Mouse (Mus musculus) heart, embryonic 14.5 days (tissue): ENCODE data around the gene Mrps7. TPM values are rescaled to one million over a fixed set of nuclear protein-coding genes. Genes with fewer than 3 reads are reported as not detected.
"Not testable (repeated sequence)": the region's sequence is repeated elsewhere in the genome, so short reads cannot be mapped to it uniquely, and the experiment has no call there.

ENCODE experiments used
- ATAC-seq: fragments of 200-750 bp; cut with Nextera tagmentation; 2 replicates; pipeline ENCODE4 v1.8.0; 2017; ENCODE audit warnings: low read depth, moderate TSS enrichment; ENCODE audit not compliant: insufficient number of reproducible peaks, insufficient read depth, low FRiP score
- H3K27ac ChIP-seq, 2 experiments: fragments of 200-500 bp in 1 of 2; fragments of 300-500 bp in 1 of 2; sonication (generic) in 1 of 2; replicated peaks in 1 of 2; 2 replicates each; pipeline ENCODE4 v1.5.1; 2012 to 2014; ENCODE audit warnings: low read depth in 2 of 2, low read length in 2 of 2, control low read depth in 1 of 2, mild to moderate bottlenecking in 1 of 2, mixed read lengths in 1 of 2; ENCODE audit not compliant: control insufficient read depth in 1 of 2, insufficient read depth in 1 of 2
- H3K27me3 ChIP-seq: fragments of 300-500 bp; sonication (generic); 2 replicates; pipeline ENCODE4 v1.6.1; 2014; ENCODE audit warnings: mild to moderate bottlenecking, low read length, control low read depth; ENCODE audit not compliant: control insufficient read depth, insufficient read depth
- H3K36me3 ChIP-seq: fragments of 300-500 bp; sonication (generic); 2 replicates; pipeline ENCODE4 v1.6.1; 2014; ENCODE audit warnings: mild to moderate bottlenecking, control low read depth, low read length, mixed read lengths; ENCODE audit not compliant: control insufficient read depth, insufficient read depth
- H3K4me1 ChIP-seq, 2 experiments: fragments of 200-500 bp in 1 of 2; fragments of 300-500 bp in 1 of 2; sonication (generic) in 1 of 2; 2 replicates each; pipeline ENCODE4 v1.6.1; 2012 to 2014; ENCODE audit warnings: low read length in 2 of 2, control low read depth in 1 of 2, mixed read lengths in 1 of 2; ENCODE audit not compliant: control insufficient read depth in 2 of 2, insufficient read depth in 2 of 2
- H3K4me2 ChIP-seq: fragments of 300-500 bp; sonication (generic); 2 replicates; pipeline ENCODE4 v1.6.1; 2014; ENCODE audit warnings: mild to moderate bottlenecking, low read length
- H3K4me3 ChIP-seq, 2 experiments: fragments of 200-500 bp in 1 of 2; fragments of 300-500 bp in 1 of 2; sonication (generic) in 1 of 2; 2 replicates each; pipeline ENCODE4 v1.5.1; 2012 to 2014; ENCODE audit warnings: low read length in 2 of 2, mild to moderate bottlenecking in 2 of 2, control low read depth in 1 of 2, low read depth in 1 of 2, moderate library complexity in 1 of 2; ENCODE audit not compliant: control insufficient read depth in 1 of 2, insufficient read depth in 1 of 2
- H3K9ac ChIP-seq: fragments of 300-500 bp; sonication (generic); 2 replicates; pipeline ENCODE4 v1.6.1; 2014; ENCODE audit warnings: mild to moderate bottlenecking, low read length
- H3K9me3 ChIP-seq: fragments of 300-500 bp; sonication (generic); 2 replicates; pipeline ENCODE4 v1.6.1; 2016; ENCODE audit warnings: low read length, control low read depth; ENCODE audit not compliant: control insufficient read depth
- WGBS: fragments of 180-500 bp; shearing (Covaris S2); extraction: QIAGEN DNeasy Blood & Tissue Kit; methylation state at CpG from one replicate; pipeline ENCODE4 v1.1.7; 2014; 5-methylcytosine and 5-hydroxymethylcytosine counted together
- polyA plus RNA-seq: library from polyadenylated mRNA; unstranded; fragments of >200 nt; fragmentation: Nextera tagmentation; extraction: Ambion mirVana; gene quantifications from 2 replicates; pipeline ENCODE4 v1.2.1, GENCODE M21; 2014

Gene Mrps7
- polyA plus RNA-seq, 1 experiment from 2014 or later: 87.4 TPM

- WGBS: 62% methylated on average over 10 of the region's 10 CpGs
- H3K4me1 ChIP-seq: no peaks in the 10 kb centered on the region; a peak in 1 of 4 replicates
- ATAC-seq: no peak
- H3K9ac ChIP-seq: no peak overlapping the region
- no peak overlapping the region for H3K4me3 ChIP-seq
- H3K36me3 ChIP-seq: peaks cover 40% of the 10 kb centered on the region
- H3K4me2 ChIP-seq: no peak overlapping the region
- H3K9me3 ChIP-seq: no peaks in the 10 kb centered on the region
- no peak overlapping the region for H3K27ac ChIP-seq
- no peaks in the 10 kb centered on the region for H3K27me3 ChIP-seq
Observed at GRCm38 (mm10) chr11:115643265-115643664, 39.5 kb downstream of the Mrps7 start.

- Histone ChIP-seq H3K27ac (no peak overlapping the region), H3K36me3 (peaks cover 44% of the 10 kb centered on the region), H3K4me3 (no peak overlapping the region), H3K9me3 (no peaks in the 10 kb centered on the region), H3K27me3 (no peaks in the 10 kb centered on the region), H3K4me2 (no peak overlapping the region), H3K4me1 (peaks cover under 1 to 2% of the 10 kb centered on the region in 2 experiments; a peak in 2 of 4 replicates), H3K9ac (no peak overlapping the region)
- 89% methylated on average over 13 of the region's 13 CpGs for WGBS
- no peak for ATAC-seq
Observed at GRCm38 (mm10) chr11:115644308-115644707, 40.6 kb downstream of the Mrps7 start.

GRCm38 (mm10) chr11:115645498-115645897 is 41.8 kb downstream of the Mrps7 start:
- WGBS: 89% methylated on average over 14 of the region's 14 CpGs
- not testable (repeated sequence) for H3K4me2 ChIP-seq, ATAC-seq

GRCm38 (mm10) chr11:115646439-115646838 is 42.7 kb downstream of the Mrps7 start:
- 92% methylated on average over 9 of the region's 9 CpGs for WGBS
- Histone ChIP-seq H3K36me3 (peaks cover 47% of the 10 kb centered on the region), H3K9me3 (no peaks in the 10 kb centered on the region)

More at GRCm38 (mm10) chr11:115645498-115645897, 41.8 kb downstream of the Mrps7 start:
- not testable (repeated sequence) for H3K9ac ChIP-seq, H3K4me3 ChIP-seq, H3K27me3 ChIP-seq, H3K27ac ChIP-seq, H3K9me3 ChIP-seq
- H3K36me3 ChIP-seq: peaks cover 47% of the 10 kb centered on the region
- H3K4me1 ChIP-seq: peaks cover 7 to 12% of the 10 kb centered on the region in 2 experiments

GRCm38 (mm10) chr11:115647459-115647858 is 43.7 kb downstream of the Mrps7 start:
- Histone ChIP-seq H3K27ac (no peak overlapping the region), H3K27me3 (no peaks in the 10 kb centered on the region), H3K4me3 (no peak overlapping the region), H3K4me1 (peaks cover 7 to 20% of the 10 kb centered on the region in 2 experiments), H3K36me3 (peaks cover 47% of the 10 kb centered on the region), H3K9me3 (no peaks in the 10 kb centered on the region), H3K4me2 (no peak overlapping the region), H3K9ac (no peak overlapping the region)
- ATAC-seq: no peak
- 43% methylated on average over 6 of the region's 6 CpGs for WGBS

More at GRCm38 (mm10) chr11:115646439-115646838, 42.7 kb downstream of the Mrps7 start:
- H3K27me3 ChIP-seq: no peaks in the 10 kb centered on the region
- H3K27ac ChIP-seq: no peak overlapping the region
- no peak overlapping the region for H3K4me3 ChIP-seq
- no peak overlapping the region for H3K4me2 ChIP-seq
- no peak overlapping the region for H3K9ac ChIP-seq
- H3K4me1 ChIP-seq: peaks cover 7 to 12% of the 10 kb centered on the region in 2 experiments
- ATAC-seq: no peak

- Histone ChIP-seq H3K27me3 (no peaks in the 10 kb centered on the region), H3K4me1 (peaks cover 13 to 36% of the 10 kb centered on the region in 2 experiments), H3K4me3 (no peak overlapping the region), H3K36me3 (peaks cover 37% of the 10 kb centered on the region), H3K9me3 (no peaks in the 10 kb centered on the region), H3K4me2 (no peak overlapping the region), H3K9ac (peak overlapping the region; percentile 26; the same call in 1 of the 2 replicates), H3K27ac (peak overlapping the region in 1 of 2 experiments; percentile 49; a peak in 3 of 4 replicates)
- no peak for ATAC-seq
- WGBS: 49% methylated on average over 10 of the region's 10 CpGs
Observed at GRCm38 (mm10) chr11:115649706-115650105, 46.0 kb downstream of the Mrps7 start.

GRCm38 (mm10) chr11:115651680-115652079 is 48.0 kb downstream of the Mrps7 start:
- Histone ChIP-seq H3K4me3 (no peak overlapping the region), H3K9ac (no peak overlapping the region), H3K36me3 (peaks cover 29% of the 10 kb centered on the region), H3K27me3 (no peaks in the 10 kb centered on the region), H3K9me3 (no peaks in the 10 kb centered on the region), H3K4me1 (peaks cover 13 to 36% of the 10 kb centered on the region in 2 experiments), H3K4me2 (no peak overlapping the region), H3K27ac (no peak overlapping the region)
- ATAC-seq: no peak
- 83% methylated on average over 3 of the region's 3 CpGs for WGBS

GRCm38 (mm10) chr11:115653194-115653593 is 49.5 kb downstream of the Mrps7 start:
- 31% methylated on average over 3 of the region's 3 CpGs for WGBS
- H3K4me1 ChIP-seq: peaks cover 13 to 36% of the 10 kb centered on the region in 2 experiments
- H3K4me3 ChIP-seq: no peak overlapping the region
- peak; percentile 62 for ATAC-seq
- peak overlapping the region; percentile 14 for H3K9ac ChIP-seq
- peak overlapping the region; percentile 12; the same call in 1 of the 2 replicates for H3K4me2 ChIP-seq
- H3K9me3 ChIP-seq: no peaks in the 10 kb centered on the region
- peaks cover 19% of the 10 kb centered on the region for H3K36me3 ChIP-seq
- H3K27ac ChIP-seq: peak overlapping the region; percentile 78 to 84
- H3K27me3 ChIP-seq: no peaks in the 10 kb centered on the region
